Mouse (Mus musculus): ENCODE measurements around the gene Ssna1. TPM values are rescaled to one million over a fixed set of nuclear protein-coding genes. Genes with fewer than 3 reads are reported as not detected.

The Ssna1 gene
- polyA plus RNA-seq, 1 experiment from 2014 or later = 246 TPM

DNA sequence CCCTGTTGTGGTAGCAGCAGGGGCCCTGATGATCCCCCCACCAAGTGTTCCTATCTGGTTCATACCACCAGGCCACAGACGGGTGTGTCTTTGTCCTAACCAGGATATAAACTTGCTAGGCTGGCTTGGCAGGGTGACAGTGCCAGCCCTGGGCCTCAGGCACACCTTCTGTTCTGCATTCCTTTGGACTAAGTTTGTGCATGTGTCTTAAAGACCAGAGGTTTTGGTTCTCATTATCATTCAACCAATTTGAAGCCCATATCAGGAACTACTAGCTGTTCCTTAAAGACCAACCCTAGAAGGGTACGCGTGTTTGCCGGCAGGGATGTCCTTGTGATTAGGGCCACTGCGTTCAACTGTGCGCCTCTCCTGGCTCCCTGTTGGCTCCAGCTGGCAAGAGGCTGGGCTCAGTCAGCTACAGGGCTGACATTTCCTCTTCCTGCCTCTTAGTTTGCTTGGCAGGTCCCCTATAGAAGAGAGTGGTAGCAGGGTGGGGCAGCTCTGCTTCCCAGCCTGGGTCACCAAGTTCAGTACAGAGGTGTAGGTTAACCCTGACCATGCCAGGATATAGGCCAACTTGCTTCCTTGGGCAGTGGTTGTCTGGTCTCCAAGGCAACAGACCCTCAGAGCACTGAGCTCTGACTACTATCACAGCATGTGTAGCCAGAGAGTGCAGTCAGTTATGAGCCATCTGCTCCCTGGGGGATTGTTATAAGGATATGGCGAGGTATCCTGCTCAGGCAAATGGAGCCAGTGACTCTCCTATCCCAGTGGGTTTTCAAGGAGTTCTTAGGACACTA, 14.8 kb upstream of the Ssna1 start:
- ATAC-seq (ENCODE audit: insufficient number of reproducible peaks, insufficient read depth, low FRiP score, low read depth) = peak; percentile 65
- no peak overlapping the region for H3K4me3 ChIP-seq (ENCODE audit: low read depth, low read length)
- no peak overlapping the region for H3K9ac ChIP-seq (replicated peaks; ENCODE audit: low read depth, low read length)
- H3K4me2 ChIP-seq (replicated peaks; ENCODE audit: low read depth, low read length) = peak overlapping the region; percentile 6; the same call in 1 of the 2 replicates
- H3K27me3 ChIP-seq (ENCODE audit: control insufficient read depth, insufficient read depth, low read length) = peaks cover 36% of the 10 kb centered on the region
- H3K9me3 ChIP-seq (ENCODE audit: control insufficient read depth, low read depth, low read length) = no peaks in the 10 kb centered on the region
- peaks cover 38% of the 10 kb centered on the region for H3K36me3 ChIP-seq (ENCODE audit: control insufficient read depth, insufficient read depth, low read length)
- WGBS = 45% methylated on average over 7 of the region's 7 CpGs
- H3K27ac ChIP-seq (ENCODE audit: low read length) = peak overlapping the region; percentile 88
- H3K4me1 ChIP-seq (ENCODE audit: control insufficient read depth, insufficient read depth, low read length) = peaks cover 12% of the 10 kb centered on the region

DNA sequence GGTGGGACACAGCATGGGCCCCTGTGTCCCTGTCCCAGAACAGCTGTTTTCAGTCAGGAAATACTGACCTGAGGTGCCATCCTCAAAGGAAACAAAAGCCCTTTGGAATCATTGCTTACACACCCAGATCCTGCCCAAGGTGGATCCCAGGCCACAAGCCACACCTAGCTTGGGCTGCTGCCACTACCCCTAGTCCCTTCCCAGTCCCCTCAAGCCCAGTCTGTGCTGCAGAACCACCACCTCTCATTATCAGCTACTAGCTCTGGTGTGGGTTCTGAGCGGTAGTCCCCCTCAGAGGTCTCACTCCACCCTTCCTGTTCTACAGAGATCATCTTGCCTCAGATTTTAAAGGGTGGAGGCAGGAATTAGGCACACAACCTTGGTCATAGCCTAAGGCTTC, 14.1 kb upstream of the Ssna1 start:
- no peak for ATAC-seq (ENCODE audit: insufficient number of reproducible peaks, insufficient read depth, low FRiP score, low read depth)
- H3K9me3 ChIP-seq (ENCODE audit: control insufficient read depth, low read depth, low read length) = no peaks in the 10 kb centered on the region
- H3K27me3 ChIP-seq (ENCODE audit: control insufficient read depth, insufficient read depth, low read length) = peaks cover 28% of the 10 kb centered on the region
- peaks cover 11% of the 10 kb centered on the region; the same call in 1 of the 2 replicates for H3K4me1 ChIP-seq (ENCODE audit: control insufficient read depth, insufficient read depth, low read length)
- H3K36me3 ChIP-seq (ENCODE audit: control insufficient read depth, insufficient read depth, low read length) = peaks cover 42% of the 10 kb centered on the region
- peak overlapping the region; percentile 88 for H3K27ac ChIP-seq (ENCODE audit: low read length)
- H3K9ac ChIP-seq (replicated peaks; ENCODE audit: low read depth, low read length) = no peak overlapping the region
- 54% methylated on average over 1 of the region's 1 CpGs for WGBS
- H3K4me3 ChIP-seq (ENCODE audit: low read depth, low read length) = no peak overlapping the region
- H3K4me2 ChIP-seq (replicated peaks; ENCODE audit: low read depth, low read length) = peak overlapping the region; percentile 6; the same call in 1 of the 2 replicates

- Histone ChIP-seq H3K4me3 (ENCODE audit: low read depth, low read length) (no peak overlapping the region), H3K9me3 (ENCODE audit: control insufficient read depth, low read depth, low read length) (no peaks in the 10 kb centered on the region), H3K9ac (replicated peaks; ENCODE audit: low read depth, low read length) (no peak overlapping the region), H3K4me1 (ENCODE audit: control insufficient read depth, insufficient read depth, low read length) (peaks cover 11% of the 10 kb centered on the region; the same call in 1 of the 2 replicates), H3K36me3 (ENCODE audit: control insufficient read depth, insufficient read depth, low read length) (peaks cover 49% of the 10 kb centered on the region), H3K27me3 (ENCODE audit: control insufficient read depth, insufficient read depth, low read length) (peaks cover 21% of the 10 kb centered on the region), H3K4me2 (replicated peaks; ENCODE audit: low read depth, low read length) (no peak overlapping the region), H3K27ac (ENCODE audit: low read length) (peak overlapping the region; percentile 88)
- ATAC-seq (ENCODE audit: insufficient number of reproducible peaks, insufficient read depth, low FRiP score, low read depth) = no peak
- WGBS = 82% methylated on average over 2 of the region's 2 CpGs
Measured at GRCm38 (mm10) chr2:25285551-25285950, 13.3 kb upstream of the Ssna1 start.

DNA sequence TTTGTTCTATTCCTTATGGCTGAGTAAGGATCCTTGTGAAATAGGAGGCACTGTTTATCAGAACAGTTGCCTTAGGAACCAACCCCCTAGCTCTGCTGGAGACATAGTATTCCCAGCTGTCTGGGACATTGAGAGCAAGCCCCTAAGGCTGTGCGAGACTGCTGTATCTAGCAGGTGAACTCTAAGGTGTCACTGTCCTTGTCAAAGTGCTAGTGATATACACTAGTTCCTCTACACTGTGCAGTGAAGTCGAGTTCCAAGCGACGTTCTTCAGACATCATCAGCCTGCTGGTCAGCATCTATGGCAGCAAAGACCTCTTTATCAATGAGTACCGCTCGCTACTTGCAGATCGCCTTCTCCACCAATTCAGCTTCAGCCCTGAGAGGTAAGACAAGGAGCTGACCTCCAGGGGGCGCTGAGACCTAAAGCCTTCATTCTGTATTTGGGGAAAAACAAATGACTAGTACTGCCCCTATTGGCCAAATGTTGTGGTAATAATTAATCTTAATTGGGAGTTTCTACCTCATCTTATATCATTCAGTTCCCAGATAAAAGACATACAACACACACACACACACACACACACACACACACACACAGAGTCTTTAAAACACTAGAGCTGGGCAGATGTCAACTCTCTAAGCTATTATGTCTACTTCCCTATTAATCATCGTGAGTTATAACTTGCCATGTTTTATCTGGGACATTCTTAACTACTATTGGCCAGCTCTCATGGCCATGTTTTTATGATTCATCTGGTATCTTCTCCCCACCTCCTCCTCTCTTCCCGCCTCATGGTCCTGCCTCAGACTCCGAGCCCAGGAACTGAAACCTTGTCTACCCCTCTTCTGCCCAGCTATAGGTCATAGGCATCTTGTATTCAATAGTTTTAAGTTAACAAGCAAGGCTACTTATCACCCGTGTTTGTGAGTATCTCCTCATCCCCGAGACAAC, 7.0 kb upstream of the Ssna1 start:
- 64% methylated on average over 13 of the region's 13 CpGs for WGBS
- peaks cover 93% of the 10 kb centered on the region for H3K36me3 ChIP-seq (ENCODE audit: control insufficient read depth, insufficient read depth, low read length)
- no peaks in the 10 kb centered on the region for H3K4me1 ChIP-seq (ENCODE audit: control insufficient read depth, insufficient read depth, low read length)
- H3K4me2 ChIP-seq (replicated peaks; ENCODE audit: low read depth, low read length) = no peak overlapping the region
- H3K9me3 ChIP-seq (ENCODE audit: control insufficient read depth, low read depth, low read length) = no peaks in the 10 kb centered on the region
- ATAC-seq (ENCODE audit: insufficient number of reproducible peaks, insufficient read depth, low FRiP score, low read depth) = no peak; the same call in 1 of the 2 replicates
- H3K9ac ChIP-seq (replicated peaks; ENCODE audit: low read depth, low read length) = no peak overlapping the region
- H3K27ac ChIP-seq (ENCODE audit: low read length) = no peak overlapping the region
- no peaks in the 10 kb centered on the region for H3K27me3 ChIP-seq (ENCODE audit: control insufficient read depth, insufficient read depth, low read length)
- H3K4me3 ChIP-seq (ENCODE audit: low read depth, low read length) = no peak overlapping the region

GRCm38 (mm10) chr2:25273010-25273409, 772 bp upstream of the Ssna1 start:
- Histone ChIP-seq H3K9ac (replicated peaks; ENCODE audit: low read depth, low read length) (peak overlapping the region; percentile 82), H3K4me1 (ENCODE audit: control insufficient read depth, insufficient read depth, low read length) (peaks cover 16% of the 10 kb centered on the region; the same call in 1 of the 2 replicates), H3K27me3 (ENCODE audit: control insufficient read depth, insufficient read depth, low read length) (no peaks in the 10 kb centered on the region), H3K4me2 (replicated peaks; ENCODE audit: low read depth, low read length) (peak overlapping the region; percentile 95), H3K36me3 (ENCODE audit: control insufficient read depth, insufficient read depth, low read length) (peaks cover 55% of the 10 kb centered on the region), H3K27ac (ENCODE audit: low read length) (peak overlapping the region; percentile 17; the same call in 1 of the 2 replicates), H3K4me3 (ENCODE audit: low read depth, low read length) (peak overlapping the region; percentile 75), H3K9me3 (ENCODE audit: control insufficient read depth, low read depth, low read length) (no peaks in the 10 kb centered on the region)
- ATAC-seq (ENCODE audit: insufficient number of reproducible peaks, insufficient read depth, low FRiP score, low read depth) = no peak
- WGBS = 32% methylated on average over 16 of the region's 16 CpGs

GRCm38 (mm10) chr2:25272515-25272914, 277 bp upstream of the Ssna1 start:
- peak; percentile 51; the same call in 1 of the 2 replicates for ATAC-seq (ENCODE audit: insufficient number of reproducible peaks, insufficient read depth, low FRiP score, low read depth)
- no peaks in the 10 kb centered on the region for H3K27me3 ChIP-seq (ENCODE audit: control insufficient read depth, insufficient read depth, low read length)
- under 1% methylated on average over 28 of the region's 29 CpGs for WGBS
- peak overlapping the region; percentile 95 for H3K4me2 ChIP-seq (replicated peaks; ENCODE audit: low read depth, low read length)
- H3K4me1 ChIP-seq (ENCODE audit: control insufficient read depth, insufficient read depth, low read length) = peaks cover 16% of the 10 kb centered on the region; the same call in 1 of the 2 replicates
- peak overlapping the region; percentile 17; the same call in 1 of the 2 replicates for H3K27ac ChIP-seq (ENCODE audit: low read length)
- peak overlapping the region; percentile 82 for H3K9ac ChIP-seq (replicated peaks; ENCODE audit: low read depth, low read length)
- peaks cover 50% of the 10 kb centered on the region for H3K36me3 ChIP-seq (ENCODE audit: control insufficient read depth, insufficient read depth, low read length)
- H3K9me3 ChIP-seq (ENCODE audit: control insufficient read depth, low read depth, low read length) = no peaks in the 10 kb centered on the region
- H3K4me3 ChIP-seq (ENCODE audit: low read depth, low read length) = peak overlapping the region; percentile 75

DNA sequence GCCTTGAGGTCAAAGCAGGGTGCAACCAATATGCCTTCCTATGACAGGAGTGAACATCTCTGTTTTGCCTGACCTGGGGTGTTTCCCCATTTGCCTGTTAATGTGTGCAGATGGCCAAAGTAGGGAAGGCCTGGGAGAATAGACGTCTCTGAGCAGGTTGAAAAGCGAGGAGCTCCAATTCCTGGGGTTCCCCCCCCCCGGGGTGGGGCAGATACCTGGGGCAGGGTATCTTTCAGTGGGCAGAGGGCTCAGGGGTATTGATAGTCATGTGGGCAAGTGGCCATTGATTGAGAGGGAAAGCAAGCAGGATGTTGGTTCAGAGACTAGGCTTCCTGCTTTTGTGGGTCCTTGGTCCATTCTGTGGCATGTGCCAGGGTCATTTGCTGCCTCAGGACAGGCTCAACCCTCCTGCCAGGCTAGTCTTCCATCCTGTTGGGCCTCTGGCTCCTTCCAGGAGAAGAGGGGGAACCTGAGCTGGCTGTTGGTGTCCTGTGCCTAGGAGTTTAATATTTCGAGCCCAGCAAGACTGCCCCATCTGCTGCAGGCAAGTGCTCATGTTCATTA, 4.4 kb downstream of the Ssna1 start:
- H3K4me1 ChIP-seq (ENCODE audit: control insufficient read depth, insufficient read depth, low read length) = peaks cover 17% of the 10 kb centered on the region; the same call in 1 of the 2 replicates
- no peaks in the 10 kb centered on the region; the same call in none of the 2 replicates for H3K27me3 ChIP-seq (ENCODE audit: control insufficient read depth, insufficient read depth, low read length)

GRCm38 (mm10) chr2:25267241-25267640, 5.0 kb downstream of the Ssna1 start:
- Histone ChIP-seq H3K4me2 (replicated peaks; ENCODE audit: low read depth, low read length) (no peak overlapping the region), H3K36me3 (ENCODE audit: control insufficient read depth, insufficient read depth, low read length) (peaks cover 13% of the 10 kb centered on the region; the same call in 1 of the 2 replicates), H3K4me1 (ENCODE audit: control insufficient read depth, insufficient read depth, low read length) (peaks cover 17% of the 10 kb centered on the region; the same call in 1 of the 2 replicates), H3K9me3 (ENCODE audit: control insufficient read depth, low read depth, low read length) (no peaks in the 10 kb centered on the region), H3K4me3 (ENCODE audit: low read depth, low read length) (no peak overlapping the region), H3K27ac (ENCODE audit: low read length) (no peak overlapping the region; the same call in 1 of the 2 replicates), H3K9ac (replicated peaks; ENCODE audit: low read depth, low read length) (no peak overlapping the region), H3K27me3 (ENCODE audit: control insufficient read depth, insufficient read depth, low read length) (no peaks in the 10 kb centered on the region; the same call in none of the 2 replicates)
- no peak for ATAC-seq (ENCODE audit: insufficient number of reproducible peaks, insufficient read depth, low FRiP score, low read depth)

More for the DNA sequence above, 4.4 kb downstream of the Ssna1 start:
- no peak overlapping the region for H3K4me2 ChIP-seq (replicated peaks; ENCODE audit: low read depth, low read length)
- H3K27ac ChIP-seq (ENCODE audit: low read length) = no peak overlapping the region
- no peak overlapping the region for H3K9ac ChIP-seq (replicated peaks; ENCODE audit: low read depth, low read length)
- no peaks in the 10 kb centered on the region for H3K9me3 ChIP-seq (ENCODE audit: control insufficient read depth, low read depth, low read length)
- no peak for ATAC-seq (ENCODE audit: insufficient number of reproducible peaks, insufficient read depth, low FRiP score, low read depth)
- H3K36me3 ChIP-seq (ENCODE audit: control insufficient read depth, insufficient read depth, low read length) = peaks cover 13% of the 10 kb centered on the region; the same call in 1 of the 2 replicates
- WGBS = 75% methylated on average over 4 of the region's 4 CpGs
- no peak overlapping the region for H3K4me3 ChIP-seq (ENCODE audit: low read depth, low read length)

Data from stomach, embryonic 14.5 days (tissue).